Mouse (Mus musculus): ENCODE data around the gene Trem2. TPM values are rescaled to one million over a fixed set of nuclear protein-coding genes. Genes with fewer than 3 reads are reported as not detected.

Trem2 gene
- polyA plus RNA-seq, 1 experiment: 0.75 TPM

- H3K4me3 ChIP-seq (ENCODE audit: insufficient read depth, low read depth, low read length): no peak overlapping the region
- no peak for DNase-seq
- no peaks in the 10 kb centered on the region for H3K36me3 ChIP-seq (ENCODE audit: control insufficient read depth, insufficient read depth, low read length)
- no peak overlapping the region for H3K27ac ChIP-seq (ENCODE audit: insufficient read depth, low read depth, low read length)
- no peaks in the 10 kb centered on the region for H3K4me1 ChIP-seq (ENCODE audit: control insufficient read depth, insufficient read depth, low read length)
- TF ChIP-seq CTCF (conservative IDR thresholded peaks at IDR 0.05; ENCODE audit: insufficient read depth, insufficient read length, low read depth, low read length): no peak
- no peak for TF ChIP-seq POLR2A (IDR thresholded peaks at IDR 0.05; ENCODE audit: low read depth, low read length)
- H3K27me3 ChIP-seq (replicated peaks; ENCODE audit: control insufficient read depth, insufficient read depth, low read length): no peaks in the 10 kb centered on the region
These were observed 32.8 kb downstream of the Trem2 start for GRCm38 (mm10) chr17:48379050-48379449.

GRCm38 (mm10) chr17:48385786-48386461 is 39.7 kb downstream of the Trem2 start:
- Histone ChIP-seq H3K36me3 (ENCODE audit: control insufficient read depth, insufficient read depth, low read length) (peaks cover 9% of the 10 kb centered on the region), H3K27ac (ENCODE audit: insufficient read depth, low read depth, low read length) (no peak overlapping the region), H3K4me1 (ENCODE audit: control insufficient read depth, insufficient read depth, low read length) (no peaks in the 10 kb centered on the region), H3K4me3 (ENCODE audit: insufficient read depth, low read depth, low read length) (no peak overlapping the region), H3K27me3 (replicated peaks; ENCODE audit: control insufficient read depth, insufficient read depth, low read length) (no peaks in the 10 kb centered on the region)
- TF ChIP-seq CTCF (conservative IDR thresholded peaks at IDR 0.05; ENCODE audit: insufficient read depth, insufficient read length, low read depth, low read length) (no peak), POLR2A (IDR thresholded peaks at IDR 0.05; ENCODE audit: low read depth, low read length) (no peak)
- no peak for DNase-seq
- 61% methylated on average over 2 of the region's 2 CpGs for WGBS

GRCm38 (mm10) chr17:48388666-48389065 is 42.5 kb downstream of the Trem2 start:
- Histone ChIP-seq H3K27me3 (replicated peaks; ENCODE audit: control insufficient read depth, insufficient read depth, low read length) (no peaks in the 10 kb centered on the region), H3K4me3 (ENCODE audit: insufficient read depth, low read depth, low read length) (no peak overlapping the region), H3K27ac (ENCODE audit: insufficient read depth, low read depth, low read length) (no peak overlapping the region), H3K4me1 (ENCODE audit: control insufficient read depth, insufficient read depth, low read length) (no peaks in the 10 kb centered on the region), H3K36me3 (ENCODE audit: control insufficient read depth, insufficient read depth, low read length) (peaks cover 11% of the 10 kb centered on the region)
- TF ChIP-seq POLR2A (IDR thresholded peaks at IDR 0.05; ENCODE audit: low read depth, low read length) (no peak), CTCF (conservative IDR thresholded peaks at IDR 0.05; ENCODE audit: insufficient read depth, insufficient read length, low read depth, low read length) (no peak)
- 92% methylated on average over 2 of the region's 2 CpGs for WGBS
- no peak for DNase-seq

- no peaks in the 10 kb centered on the region for H3K4me1 ChIP-seq (ENCODE audit: control insufficient read depth, insufficient read depth, low read length)
- no peak overlapping the region for H3K27ac ChIP-seq (ENCODE audit: insufficient read depth, low read depth, low read length)
- no peak for TF ChIP-seq CTCF (conservative IDR thresholded peaks at IDR 0.05; ENCODE audit: insufficient read depth, insufficient read length, low read depth, low read length)
- no peak for TF ChIP-seq POLR2A (IDR thresholded peaks at IDR 0.05; ENCODE audit: low read depth, low read length)
- H3K27me3 ChIP-seq (replicated peaks; ENCODE audit: control insufficient read depth, insufficient read depth, low read length): no peaks in the 10 kb centered on the region
- peaks cover 11% of the 10 kb centered on the region for H3K36me3 ChIP-seq (ENCODE audit: control insufficient read depth, insufficient read depth, low read length)
- DNase-seq: no peak
- no peak overlapping the region for H3K4me3 ChIP-seq (ENCODE audit: insufficient read depth, low read depth, low read length)
- 90% methylated on average over 5 of the region's 5 CpGs for WGBS
These were observed 43.2 kb downstream of the Trem2 start for GRCm38 (mm10) chr17:48389442-48389841.

GRCm38 (mm10) chr17:48391446-48391845 is 45.2 kb downstream of the Trem2 start:
- no peaks in the 10 kb centered on the region for H3K27me3 ChIP-seq (replicated peaks; ENCODE audit: control insufficient read depth, insufficient read depth, low read length)
- H3K4me3 ChIP-seq (ENCODE audit: insufficient read depth, low read depth, low read length): no peak overlapping the region
- H3K36me3 ChIP-seq (ENCODE audit: control insufficient read depth, insufficient read depth, low read length): peaks cover 11% of the 10 kb centered on the region
- peak; percentile 59 for DNase-seq
- TF ChIP-seq CTCF (conservative IDR thresholded peaks at IDR 0.05; ENCODE audit: insufficient read depth, insufficient read length, low read depth, low read length): no peak
- no peaks in the 10 kb centered on the region for H3K4me1 ChIP-seq (ENCODE audit: control insufficient read depth, insufficient read depth, low read length)
- 68% methylated on average over 5 of the region's 5 CpGs for WGBS
- H3K27ac ChIP-seq (ENCODE audit: insufficient read depth, low read depth, low read length): no peak overlapping the region

- Histone ChIP-seq H3K27me3 (replicated peaks; ENCODE audit: control insufficient read depth, insufficient read depth, low read length) (no peaks in the 10 kb centered on the region), H3K4me1 (ENCODE audit: control insufficient read depth, insufficient read depth, low read length) (no peaks in the 10 kb centered on the region), H3K27ac (ENCODE audit: insufficient read depth, low read depth, low read length) (no peak overlapping the region), H3K36me3 (ENCODE audit: control insufficient read depth, insufficient read depth, low read length) (peaks cover 11% of the 10 kb centered on the region), H3K4me3 (ENCODE audit: insufficient read depth, low read depth, low read length) (no peak overlapping the region)
- 96% methylated on average over 3 of the region's 3 CpGs for WGBS
- TF ChIP-seq POLR2A (IDR thresholded peaks at IDR 0.05; ENCODE audit: low read depth, low read length) (no peak), CTCF (conservative IDR thresholded peaks at IDR 0.05; ENCODE audit: insufficient read depth, insufficient read length, low read depth, low read length) (no peak)
- no peak for DNase-seq
These were observed 46.4 kb downstream of the Trem2 start for GRCm38 (mm10) chr17:48392616-48393015.

- Histone ChIP-seq H3K36me3 (ENCODE audit: control insufficient read depth, insufficient read depth, low read length) (peaks cover 2% of the 10 kb centered on the region; the same call in 1 of the 2 replicates), H3K27me3 (replicated peaks; ENCODE audit: control insufficient read depth, insufficient read depth, low read length) (no peaks in the 10 kb centered on the region), H3K4me1 (ENCODE audit: control insufficient read depth, insufficient read depth, low read length) (0 out of 2 replicates have a peak, but pooled peaks cover 4% of the 10 kb centered on the region), H3K4me3 (ENCODE audit: insufficient read depth, low read depth, low read length) (no peak overlapping the region), H3K27ac (ENCODE audit: insufficient read depth, low read depth, low read length) (no peak overlapping the region)
- DNase-seq: no peak
- TF ChIP-seq CTCF (conservative IDR thresholded peaks at IDR 0.05; ENCODE audit: insufficient read depth, insufficient read length, low read depth, low read length) (no peak), POLR2A (IDR thresholded peaks at IDR 0.05; ENCODE audit: low read depth, low read length) (no peak)
- WGBS: 87% methylated on average over 4 of the region's 4 CpGs
These were observed 55.5 kb downstream of the Trem2 start for GRCm38 (mm10) chr17:48401710-48402109.

Measured in kidney, adult 2 months (tissue).